Mouse (Mus musculus) ES-E14 (cell line): ENCODE data around the gene Slit3. TPM values are rescaled to one million over a fixed set of nuclear protein-coding genes. Genes with fewer than 3 reads are reported as not detected.

ENCODE experiments used
- DNase-seq: peaks from one replicate; pipeline ENCODE4 v3.0.0-alpha.2; 2013; ENCODE audit warnings: low read depth, low spot score
- H3K27ac ChIP-seq: 2 replicates; pipeline ENCODE4 v1.5.1; 2012; ENCODE audit warnings: low read depth, mild to moderate bottlenecking, low read length, moderate library complexity, mixed read lengths; ENCODE audit not compliant: poor library complexity, insufficient read depth, severe bottlenecking
- H3K36me3 ChIP-seq: 2 replicates; pipeline ENCODE4 v1.6.1; 2012; ENCODE audit warnings: mild to moderate bottlenecking, low read length, moderate library complexity, mixed read lengths; ENCODE audit not compliant: control insufficient read depth, poor library complexity, insufficient read depth, severe bottlenecking
- H3K4me1 ChIP-seq, 2 experiments: fragments of 150-350 bp in 1 of 2; sonication (generic) in 1 of 2; 2 replicates each; pipeline ENCODE4 v1.6.1; 2012; ENCODE audit warnings: low read length in 2 of 2, mild to moderate bottlenecking in 1 of 2, mixed read lengths in 1 of 2; ENCODE audit not compliant: control insufficient read depth in 2 of 2, insufficient read depth in 2 of 2, poor library complexity in 1 of 2
- H3K4me3 ChIP-seq, 2 experiments: fragments of 150-350 bp in 1 of 2; sonication (generic) in 1 of 2; 2 replicates each; pipeline ENCODE4 v1.5.1; 2012; ENCODE audit warnings: low read length in 2 of 2, low read depth in 1 of 2, mild to moderate bottlenecking in 1 of 2, mixed read lengths in 1 of 2; ENCODE audit not compliant: insufficient read depth in 1 of 2, poor library complexity in 1 of 2, severe bottlenecking in 1 of 2
- H3K9ac ChIP-seq: 2 replicates; pipeline ENCODE4 v1.6.1; 2012; ENCODE audit warnings: low read depth, mild to moderate bottlenecking, low read length, mixed read lengths; ENCODE audit not compliant: poor library complexity, insufficient read depth, severe bottlenecking
- H3K9me3 ChIP-seq: fragments of 150-350 bp; sonication (generic); 2 replicates; pipeline ENCODE4 v1.6.1; 2012; ENCODE audit warnings: low read depth, mild to moderate bottlenecking, low read length; ENCODE audit not compliant: control insufficient read depth, insufficient read depth
- CHD2 ChIP-seq: IDR thresholded peaks from 2 replicates; pipeline ENCODE4 v1.6.1; 2014; ENCODE audit warnings: mild to moderate bottlenecking, low read depth, low read length, inconsistent platforms
- HCFC1 ChIP-seq: IDR thresholded peaks from 2 replicates; pipeline ENCODE4 v1.6.1; 2012; ENCODE audit warnings: low read length, inconsistent platforms, borderline replicate concordance; ENCODE audit not compliant: insufficient read depth
- MAFK ChIP-seq: IDR thresholded peaks from 2 replicates; pipeline ENCODE4 v1.6.1; 2014; ENCODE audit warnings: mild to moderate bottlenecking, low read depth, low read length, inconsistent platforms; ENCODE audit not compliant: insufficient read depth
- ZC3H11A ChIP-seq: IDR thresholded peaks from 2 replicates; pipeline ENCODE4 v1.6.1; 2012; ENCODE audit warnings: low read depth, mild to moderate bottlenecking, inconsistent platforms, low read length, borderline replicate concordance
- ZNF384 ChIP-seq: IDR thresholded peaks from 2 replicates; pipeline ENCODE4 v1.6.1; 2012; ENCODE audit warnings: low read depth, low read length, inconsistent platforms
- in situ Hi-C, 2 experiments: fragments of 600-800 bp; cut with MboI; formaldehyde crosslinking; loops; one replicate each; pipeline ENCODE4 v1.15.1; 2025; ENCODE audit warnings: low sequenced_read_pairs in 2 of 2, inconsistent platforms in 1 of 2; ENCODE audit not compliant: unreplicated experiment in 2 of 2
- total RNA-seq: library from RNA; depleted of rRNA; stranded (reverse); fragments of 300-350 nt; gene quantifications from 2 replicates; pipeline ENCODE4 v1.2.3, GENCODE M21; 2012

Slit3 gene
- total RNA-seq, 1 experiment: 3.7 TPM

DNA sequence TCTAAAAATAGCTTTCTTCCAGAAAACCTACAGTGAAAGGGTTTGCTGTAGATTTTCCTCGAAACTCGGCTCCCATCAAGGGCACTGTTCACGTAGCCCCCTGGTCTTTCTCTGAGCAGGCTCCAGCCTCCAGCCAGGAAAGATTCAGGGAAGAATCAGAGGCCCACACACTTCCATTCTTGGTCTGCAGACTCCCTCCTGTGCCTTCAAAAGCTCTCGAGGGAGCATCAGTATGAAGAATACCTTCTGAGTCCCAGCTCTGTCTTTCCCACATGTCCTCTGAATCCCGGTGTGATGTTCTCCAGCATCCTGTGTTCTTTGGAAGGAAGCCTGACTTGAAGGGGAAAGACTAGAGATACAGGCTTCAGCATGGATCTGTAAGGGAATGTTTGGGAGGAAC, 461.6 kb downstream of the Slit3 start:
- TF ChIP-seq CHD2: no peak
- no peak for TF ChIP-seq MAFK
- no peak for TF ChIP-seq ZC3H11A
- no peak for TF ChIP-seq ZNF384
- no peak for TF ChIP-seq HCFC1
- Histone ChIP-seq H3K4me3 (no peak overlapping the region), H3K9me3 (no peaks in the 10 kb centered on the region), H3K36me3 (no peaks in the 10 kb centered on the region; the same call in 1 of the 2 replicates), H3K27ac (no peak overlapping the region), H3K4me1 (no peaks in the 10 kb centered on the region), H3K9ac (no peak overlapping the region)
- in situ Hi-C loops: no loop called here
- no peak for DNase-seq

- no peaks in the 10 kb centered on the region for H3K4me1 ChIP-seq
- in situ Hi-C loops: no loop called here
- no peak overlapping the region for H3K9ac ChIP-seq
- H3K4me3 ChIP-seq: no peak overlapping the region
- TF ChIP-seq HCFC1 (no peak), CHD2 (no peak), MAFK (no peak), ZC3H11A (no peak), ZNF384 (no peak)
- no peak overlapping the region for H3K27ac ChIP-seq
- no peaks in the 10 kb centered on the region for H3K9me3 ChIP-seq
- DNase-seq: no peak
- H3K36me3 ChIP-seq: no peaks in the 10 kb centered on the region; the same call in 1 of the 2 replicates
Measured at GRCm38 (mm10) chr11:35583633-35584032, 462.6 kb downstream of the Slit3 start.

GRCm38 (mm10) chr11:35587174-35587959, 466.3 kb downstream of the Slit3 start:
- no peak overlapping the region for H3K27ac ChIP-seq
- H3K9ac ChIP-seq: no peak overlapping the region
- no peaks in the 10 kb centered on the region for H3K4me1 ChIP-seq
- no peaks in the 10 kb centered on the region; the same call in 1 of the 2 replicates for H3K36me3 ChIP-seq
- no peak overlapping the region for H3K4me3 ChIP-seq
- H3K9me3 ChIP-seq: no peaks in the 10 kb centered on the region
- TF ChIP-seq ZNF384 (no peak), ZC3H11A (no peak), HCFC1 (no peak), MAFK (no peak), CHD2 (no peak)
- in situ Hi-C loops: no loop called here
- no peak for DNase-seq

DNA sequence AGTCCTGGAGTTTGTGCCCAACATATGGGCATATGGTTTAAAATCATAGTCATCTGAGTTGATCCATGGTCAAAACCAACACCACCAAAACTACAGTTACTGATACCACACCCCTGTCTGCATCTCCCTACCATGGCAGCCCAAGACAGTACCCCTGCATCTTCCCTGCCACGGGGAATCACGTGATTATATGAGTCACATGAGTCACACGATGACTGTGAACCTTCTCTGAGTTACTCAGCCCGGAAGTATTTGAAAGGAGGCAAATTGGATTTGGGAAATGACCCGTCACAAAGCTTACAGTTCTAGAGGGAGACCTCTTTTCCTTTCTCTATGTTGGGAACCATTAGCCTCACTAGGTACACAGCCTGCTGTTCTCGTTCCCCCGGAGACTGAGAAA, 468.9 kb downstream of the Slit3 start:
- in situ Hi-C loops: no loop called here
- H3K36me3 ChIP-seq: no peaks in the 10 kb centered on the region; the same call in 1 of the 2 replicates
- TF ChIP-seq MAFK: no peak
- no peak for TF ChIP-seq HCFC1
- TF ChIP-seq CHD2: no peak
- no peak for TF ChIP-seq ZNF384
- TF ChIP-seq ZC3H11A: no peak

More for the DNA sequence above, 468.9 kb downstream of the Slit3 start:
- Histone ChIP-seq H3K4me1 (no peaks in the 10 kb centered on the region), H3K4me3 (no peak overlapping the region), H3K9ac (no peak overlapping the region), H3K9me3 (no peaks in the 10 kb centered on the region), H3K27ac (no peak overlapping the region)
- DNase-seq: no peak
